Mouse (Mus musculus) neural tube, embryonic 12.5 days (tissue): ENCODE results near the gene Lipo3. TPM values are rescaled to one million over a fixed set of nuclear protein-coding genes. Genes with fewer than 3 reads are reported as not detected.
"Not testable (repeated sequence)": the region's sequence is repeated elsewhere in the genome, so short reads cannot be mapped to it uniquely, and the experiment has no call there.

Experiments used
- ATAC-seq: fragments of 200-750 bp; cut with Nextera tagmentation; 2 replicates; pipeline ENCODE4 v1.8.0; 2017; ENCODE audit warnings: low read depth, mild to moderate bottlenecking, moderate TSS enrichment, moderate library complexity; ENCODE audit not compliant: low FRiP score
- H3K27ac ChIP-seq: fragments of 300-500 bp; sonication (generic); 2 replicates; pipeline ENCODE4 v1.5.1; 2016
- H3K27me3 ChIP-seq: fragments of 300-500 bp; sonication (generic); replicated peaks from 2 replicates; pipeline ENCODE4 v1.6.1; 2016; ENCODE audit warnings: mild to moderate bottlenecking
- H3K36me3 ChIP-seq: fragments of 300-500 bp; sonication (generic); 2 replicates; pipeline ENCODE4 v1.6.1; 2016; ENCODE audit warnings: mild to moderate bottlenecking
- H3K4me1 ChIP-seq: fragments of 300-500 bp; sonication (generic); 2 replicates; pipeline ENCODE4 v1.6.1; 2016
- H3K4me2 ChIP-seq: fragments of 300-500 bp; sonication (generic); replicated peaks from 2 replicates; pipeline ENCODE4 v1.6.1; 2016; ENCODE audit warnings: mild to moderate bottlenecking
- H3K4me3 ChIP-seq: fragments of 300-500 bp; sonication (generic); 2 replicates; pipeline ENCODE4 v1.5.1; 2016
- H3K9ac ChIP-seq: fragments of 300-500 bp; sonication (generic); 2 replicates; pipeline ENCODE4 v1.6.1; 2016; ENCODE audit warnings: mild to moderate bottlenecking
- H3K9me3 ChIP-seq: fragments of 300-500 bp; sonication (generic); 2 replicates; pipeline ENCODE4 v1.6.1; 2016; ENCODE audit warnings: mild to moderate bottlenecking
- WGBS: fragments of 180-500 bp; shearing (Covaris S2); methylation state at CpG from one replicate; pipeline ENCODE4 v1.1.7; 2016; 5-methylcytosine and 5-hydroxymethylcytosine counted together
- microRNA-seq: library from miRNA; unstranded; fragments of <30 nt; microRNA quantifications from one replicate; pipeline ENCODE4, GENCODE M21; 2017
- polyA plus RNA-seq: library from polyadenylated mRNA; unstranded; fragments of >200 nt; fragmentation: Nextera tagmentation; extraction: Ambion mirVana; gene quantifications from 2 replicates; pipeline ENCODE4 v1.2.1, GENCODE M21; 2016

Gene Lipo3
- polyA plus RNA-seq, result 13.1 and 15.8 TPM in 2 replicates

GRCm38 (mm10) chr19:33761287-33762086 lies at the start of gene Lipo3:
Gene Lipo3, minus strand, starts transcription at chr19:33761951.
- not testable (repeated sequence) for H3K4me1 ChIP-seq, H3K9me3 ChIP-seq, H3K27me3 ChIP-seq, H3K4me3 ChIP-seq, H3K9ac ChIP-seq, H3K36me3 ChIP-seq, H3K27ac ChIP-seq
- WGBS, result 41% methylated on average over 15 of the region's 41 CpGs
- H3K4me2 ChIP-seq, result peak within 1 kb of the TSS; percentile 41
- ATAC-seq, result peak; percentile 99

GRCm38 (mm10) chr19:33787359-33787758 lies 25.6 kb upstream of the Lipo3 start, which contains the start of gene Lipo1:
Gene Lipo1, minus strand, starts transcription at chr19:33787459.
- not testable (repeated sequence) for H3K36me3 ChIP-seq, H3K9ac ChIP-seq, H3K4me2 ChIP-seq, H3K27ac ChIP-seq, H3K9me3 ChIP-seq, H3K27me3 ChIP-seq, ATAC-seq, H3K4me1 ChIP-seq, H3K4me3 ChIP-seq

GRCm38 (mm10) chr19:33786576-33787277 lies 25.0 kb upstream of the Lipo3 start:
- H3K27ac ChIP-seq, result no peak overlapping the region
- H3K36me3 ChIP-seq, result no peaks in the 10 kb centered on the region
- no peak overlapping the region for H3K4me2 ChIP-seq
- no peaks in the 10 kb centered on the region for H3K27me3 ChIP-seq
- ATAC-seq, result no peak
- H3K9ac ChIP-seq, result no peak overlapping the region
- WGBS, result 91% methylated on average over 12 of the region's 12 CpGs
- H3K9me3 ChIP-seq, result no peaks in the 10 kb centered on the region
- H3K4me1 ChIP-seq, result no peaks in the 10 kb centered on the region
- H3K4me3 ChIP-seq, result no peak overlapping the region

- H3K27me3 ChIP-seq, H3K4me3 ChIP-seq, H3K4me2 ChIP-seq, H3K27ac ChIP-seq, H3K36me3 ChIP-seq, H3K4me1 ChIP-seq, ATAC-seq, H3K9me3 ChIP-seq, H3K9ac ChIP-seq: not testable (repeated sequence)
- WGBS, result 97% methylated on average over 1 of the region's 1 CpGs
Measured at GRCm38 (mm10) chr19:33751259-33751658, 10.5 kb downstream of the Lipo3 start, which contains the start of gene Lipo2. Gene Lipo2, minus strand, starts transcription at chr19:33751359.

- not testable (repeated sequence) for H3K4me3 ChIP-seq, H3K9me3 ChIP-seq, H3K27ac ChIP-seq, H3K9ac ChIP-seq, ATAC-seq, H3K4me1 ChIP-seq, H3K4me2 ChIP-seq, H3K36me3 ChIP-seq, H3K27me3 ChIP-seq
Measured at GRCm38 (mm10) chr19:33625152-33625551, 136.6 kb downstream of the Lipo3 start, which contains the start of gene Gm8978. Gene Gm8978, minus strand, starts transcription at chr19:33625252.

- H3K9ac ChIP-seq, result 0 out of 2 replicates have a peak overlapping the region, but pooled peaks have one; percentile 33
- peak overlapping the region; percentile 34 for H3K4me3 ChIP-seq
- not testable (repeated sequence) for H3K27ac ChIP-seq, H3K27me3 ChIP-seq, H3K36me3 ChIP-seq, H3K4me1 ChIP-seq, H3K9me3 ChIP-seq
- peak; percentile 100 for ATAC-seq
- 2% methylated on average over 11 of the region's 38 CpGs for WGBS
- H3K4me2 ChIP-seq, result peak overlapping the region; percentile 51
Measured at GRCm38 (mm10) chr19:33589626-33590302, 172.0 kb downstream of the Lipo3 start.

- not testable (repeated sequence) for H3K9ac ChIP-seq, ATAC-seq, H3K27me3 ChIP-seq, H3K4me1 ChIP-seq, H3K4me3 ChIP-seq, H3K36me3 ChIP-seq, H3K4me2 ChIP-seq, H3K9me3 ChIP-seq, H3K27ac ChIP-seq
- WGBS, result 90% methylated on average over 5 of the region's 5 CpGs
Measured at GRCm38 (mm10) chr19:33568551-33568950, 193.2 kb downstream of the Lipo3 start.

GRCm38 (mm10) chr19:33517680-33518079 lies 244.1 kb downstream of the Lipo3 start, which contains the start of gene Lipo4:
Gene Lipo4, minus strand, starts transcription at chr19:33517780.
- no peaks in the 10 kb centered on the region for H3K4me1 ChIP-seq
- H3K9me3 ChIP-seq, result no peaks in the 10 kb centered on the region
- H3K4me2 ChIP-seq, result no peak within 1 kb of the TSS
- no peak within 1 kb of the TSS for H3K9ac ChIP-seq
- ATAC-seq, result no peak
- H3K4me3 ChIP-seq, result no peak within 1 kb of the TSS
- no peaks in the 10 kb centered on the region for H3K27me3 ChIP-seq
- no peaks in the 10 kb centered on the region for H3K36me3 ChIP-seq
- H3K27ac ChIP-seq, result no peak within 1 kb of the TSS

Small RNAs within 50 kb of the gene (microRNA-seq; reads per million reads assigned to microRNA genes)
- gene Gm27440, result not detected

Other genes starting within 250 kb of the Lipo3 start
- gene Lipo4, start 244.2 kb downstream of the Lipo3 start, polyA plus RNA-seq, result not detected in 2 replicates
- gene Gm8978, start 136.7 kb downstream of the Lipo3 start, polyA plus RNA-seq, result not detected in 2 replicates
- gene Lipo2, start 10.6 kb downstream of the Lipo3 start, polyA plus RNA-seq, result 0.22 and 0.55 TPM in 2 replicates
- gene Lipo1, start 25.5 kb upstream of the Lipo3 start, polyA plus RNA-seq, result not detected in 2 replicates
- not detected in 2 replicates for gene Lipf, start 199.2 kb upstream of the Lipo3 start, polyA plus RNA-seq
- gene Lipk, start 246.3 kb upstream of the Lipo3 start, polyA plus RNA-seq, result not detected in 2 replicates